Mouse (Mus musculus) hindbrain, postnatal 0 days (tissue): ENCODE measurements around the gene Lias. TPM values are rescaled to one million over a fixed set of nuclear protein-coding genes. Genes with fewer than 3 reads are reported as not detected.

ENCODE experiments used
- ATAC-seq: fragments of 200-750 bp; cut with Nextera tagmentation; 2 replicates; pipeline ENCODE4 v1.8.0; 2017; ENCODE audit warnings: mild to moderate bottlenecking, moderate TSS enrichment, moderate library complexity
- DNase-seq: peaks from one replicate; pipeline ENCODE4 v3.0.0-alpha.2; 2015; ENCODE audit warnings: low spot score
- H3K27ac ChIP-seq: fragments of 300-500 bp; sonication (generic); 2 replicates; pipeline ENCODE4 v1.5.1; 2014; ENCODE audit warnings: mild to moderate bottlenecking
- H3K27me3 ChIP-seq: fragments of 300-500 bp; sonication (generic); 2 replicates; pipeline ENCODE4 v1.6.1; 2014; ENCODE audit warnings: low read length, mixed read lengths; ENCODE audit not compliant: insufficient read depth
- H3K36me3 ChIP-seq: fragments of 300-500 bp; sonication (generic); 2 replicates; pipeline ENCODE4 v1.6.1; 2014; ENCODE audit warnings: low read length, mixed read lengths; ENCODE audit not compliant: insufficient read depth
- H3K4me1 ChIP-seq: fragments of 300-500 bp; sonication (generic); 2 replicates; pipeline ENCODE4 v1.6.1; 2014; ENCODE audit warnings: antibody characterized with exemption, low read length, mixed read lengths; ENCODE audit not compliant: insufficient read depth
- H3K4me2 ChIP-seq: fragments of 300-500 bp; sonication (generic); 2 replicates; pipeline ENCODE4 v1.6.1; 2014; ENCODE audit warnings: low read depth, mild to moderate bottlenecking, low read length, moderate library complexity, mixed read lengths
- H3K4me3 ChIP-seq: fragments of 300-500 bp; sonication (generic); 2 replicates; pipeline ENCODE4 v1.5.1; 2014; ENCODE audit warnings: low read length
- H3K9ac ChIP-seq: fragments of 300-500 bp; sonication (generic); replicated peaks from 2 replicates; pipeline ENCODE4 v1.6.1; 2014; ENCODE audit warnings: mild to moderate bottlenecking, low read length, moderate library complexity, mixed read lengths
- H3K9me3 ChIP-seq: fragments of 300-500 bp; sonication (generic); 2 replicates; pipeline ENCODE4 v1.6.1; 2016; ENCODE audit warnings: low read length, mixed read lengths
- CTCF ChIP-seq: IDR thresholded peaks from 2 replicates; pipeline ENCODE4 v1.5.1; 2016; ENCODE audit warnings: antibody characterized with exemption, control low read depth, low read depth
- WGBS: fragments of 180-500 bp; shearing (Covaris S2); extraction: QIAGEN DNeasy Blood & Tissue Kit; methylation state at CpG from one replicate; pipeline ENCODE4 v1.1.7; 2014; 5-methylcytosine and 5-hydroxymethylcytosine counted together
- polyA plus RNA-seq: library from polyadenylated mRNA; unstranded; fragments of >200 nt; fragmentation: Nextera tagmentation; extraction: Ambion mirVana; gene quantifications from 2 replicates; pipeline ENCODE4 v1.2.1, GENCODE M21; 2015
- total RNA-seq: library from RNA; depleted of rRNA; stranded (reverse); fragments of >200 nt; gene quantifications from 2 replicates; pipeline ENCODE4 v1.2.3, GENCODE M21; 2014

The Lias gene
- total and polyA plus RNA-seq, 2 experiments from 2014 or later = 19.4 to 66.8 TPM

- Histone ChIP-seq H3K36me3 (no peaks in the 10 kb centered on the region), H3K4me2 (peak within 1 kb of the TSS; percentile 90), H3K9ac (peak within 1 kb of the TSS; percentile 73), H3K27me3 (no peaks in the 10 kb centered on the region), H3K4me3 (peak within 1 kb of the TSS; percentile 89), H3K27ac (peak within 1 kb of the TSS; percentile 86), H3K4me1 (no peaks in the 10 kb centered on the region), H3K9me3 (no peaks in the 10 kb centered on the region)
- WGBS = under 1% methylated on average over 51 of the region's 51 CpGs
- peak; percentile 97 for ATAC-seq
- peak; percentile 99 for DNase-seq
- TF ChIP-seq CTCF = no peak
These were observed 44.7 kb downstream of the Lias start, which contains the start of gene Ugdh for GRCm38 (mm10) chr5:65435806-65436561. TSS of gene Ugdh (minus strand) at chr5:65435949.

GRCm38 (mm10) chr5:65438041-65438440 is 46.7 kb downstream of the Lias start:
- no peak for TF ChIP-seq CTCF
- no peaks in the 10 kb centered on the region for H3K27me3 ChIP-seq
- no peak overlapping the region for H3K27ac ChIP-seq
- no peak overlapping the region for H3K4me3 ChIP-seq
- ATAC-seq (no peak), DNase-seq (no peak)
- H3K9ac ChIP-seq = no peak overlapping the region
- H3K4me2 ChIP-seq = no peak overlapping the region
- H3K9me3 ChIP-seq = no peaks in the 10 kb centered on the region
- H3K4me1 ChIP-seq = no peaks in the 10 kb centered on the region
- no peaks in the 10 kb centered on the region; the same call in 1 of the 2 replicates for H3K36me3 ChIP-seq

- Histone ChIP-seq H3K9ac (no peak overlapping the region), H3K4me1 (no peaks in the 10 kb centered on the region), H3K4me3 (no peak overlapping the region), H3K36me3 (peaks cover 6% of the 10 kb centered on the region), H3K27ac (no peak overlapping the region), H3K9me3 (no peaks in the 10 kb centered on the region), H3K4me2 (no peak overlapping the region), H3K27me3 (no peaks in the 10 kb centered on the region)
- ATAC-seq = peak; percentile 21; the same call in 1 of the 2 replicates
- 65% methylated on average over 3 of the region's 6 CpGs for WGBS
- TF ChIP-seq CTCF = no peak
- DNase-seq = no peak
These were observed 53.7 kb downstream of the Lias start for GRCm38 (mm10) chr5:65444981-65445380.

GRCm38 (mm10) chr5:65446756-65447155 is 55.5 kb downstream of the Lias start:
- no peaks in the 10 kb centered on the region for H3K27me3 ChIP-seq
- no peak overlapping the region for H3K27ac ChIP-seq
- 83% methylated on average over 2 of the region's 2 CpGs for WGBS
- ATAC-seq = no peak
- no peaks in the 10 kb centered on the region for H3K9me3 ChIP-seq
- DNase-seq = no peak
- no peak overlapping the region for H3K4me2 ChIP-seq
- TF ChIP-seq CTCF = no peak
- no peak overlapping the region for H3K4me3 ChIP-seq
- H3K36me3 ChIP-seq = peaks cover 15% of the 10 kb centered on the region
- no peaks in the 10 kb centered on the region for H3K4me1 ChIP-seq
- no peak overlapping the region for H3K9ac ChIP-seq

GRCm38 (mm10) chr5:65447826-65448225 is 56.5 kb downstream of the Lias start:
- no peak for TF ChIP-seq CTCF
- no peaks in the 10 kb centered on the region for H3K27me3 ChIP-seq
- peaks cover 15% of the 10 kb centered on the region for H3K36me3 ChIP-seq
- no peaks in the 10 kb centered on the region for H3K4me1 ChIP-seq
- H3K27ac ChIP-seq = no peak overlapping the region
- no peak overlapping the region for H3K4me3 ChIP-seq
- H3K9ac ChIP-seq = no peak overlapping the region
- WGBS = 76% methylated on average over 2 of the region's 2 CpGs
- no peak overlapping the region for H3K4me2 ChIP-seq
- no peak for ATAC-seq
- H3K9me3 ChIP-seq = no peaks in the 10 kb centered on the region
- DNase-seq = no peak

DNA sequence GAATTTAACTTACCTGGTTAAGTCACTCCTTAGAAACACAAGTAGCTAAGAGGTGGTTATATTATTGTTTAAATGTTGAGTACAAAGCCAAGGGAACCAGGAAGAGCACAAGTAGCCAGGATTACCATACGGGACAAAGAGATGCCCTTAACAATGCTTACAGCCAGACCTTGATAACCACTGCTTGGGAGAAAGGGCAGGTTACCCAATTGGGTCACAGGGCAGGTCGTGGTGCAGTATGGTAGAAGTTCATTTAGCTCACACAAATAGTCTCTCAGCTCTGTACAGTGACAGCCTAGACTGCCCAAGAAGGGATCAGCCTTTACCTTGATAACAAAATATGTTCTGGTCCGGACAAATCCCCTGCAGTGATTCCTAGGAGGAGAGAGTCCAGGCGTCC is 57.6 kb downstream of the Lias start:
- WGBS = 83% methylated on average over 4 of the region's 4 CpGs
- no peaks in the 10 kb centered on the region for H3K4me1 ChIP-seq
- H3K27me3 ChIP-seq = no peaks in the 10 kb centered on the region
- ATAC-seq (no peak), DNase-seq (no peak)
- H3K36me3 ChIP-seq = peaks cover 15% of the 10 kb centered on the region
- no peak for TF ChIP-seq CTCF
- no peak overlapping the region for H3K9ac ChIP-seq
- no peak overlapping the region for H3K4me2 ChIP-seq
- H3K9me3 ChIP-seq = no peaks in the 10 kb centered on the region
- H3K27ac ChIP-seq = no peak overlapping the region
- no peak overlapping the region for H3K4me3 ChIP-seq

GRCm38 (mm10) chr5:65454771-65455170 is 63.5 kb downstream of the Lias start:
- no peak overlapping the region for H3K4me2 ChIP-seq
- 75% methylated on average over 5 of the region's 5 CpGs for WGBS
- H3K9me3 ChIP-seq = no peaks in the 10 kb centered on the region
- peaks cover 11% of the 10 kb centered on the region for H3K36me3 ChIP-seq
- no peak overlapping the region for H3K9ac ChIP-seq
- H3K4me3 ChIP-seq = no peak overlapping the region
- no peak overlapping the region for H3K27ac ChIP-seq
- DNase-seq (no peak), ATAC-seq (no peak)
- no peak for TF ChIP-seq CTCF
- no peaks in the 10 kb centered on the region for H3K4me1 ChIP-seq
- H3K27me3 ChIP-seq = no peaks in the 10 kb centered on the region
